Mouse (Mus musculus) myocyte (in vitro differentiated cells): ENCODE measurements around the gene Igsf3.

ENCODE experiments used
- CEBPB ChIP-seq: IDR thresholded peaks from 2 replicates; pipeline ENCODE4 v1.6.1; 2011; ENCODE audit warnings: mild to moderate bottlenecking, moderate library complexity; ENCODE audit not compliant: poor library complexity, insufficient read depth, severe bottlenecking
- E2F4 ChIP-seq: IDR thresholded peaks from one replicate; pipeline ENCODE4 v1.6.1; 2011; ENCODE audit warnings: mild to moderate bottlenecking, control low read depth, moderate library complexity; ENCODE audit not compliant: insufficient read depth
- MAX ChIP-seq: IDR thresholded peaks from one replicate; pipeline ENCODE4 v1.6.1; 2011; ENCODE audit warnings: low read depth, mild to moderate bottlenecking, control low read depth
- MYOD1 ChIP-seq, 3 experiments: IDR thresholded peaks; one replicate each; pipeline ENCODE4 v1.6.1; 2011; ENCODE audit warnings: control low read depth in 2 of 3, low read depth in 2 of 3, mild to moderate bottlenecking in 2 of 3, moderate library complexity in 1 of 3; ENCODE audit not compliant: insufficient read length in 2 of 3, control insufficient read depth in 1 of 3
- MYOG ChIP-seq, 3 experiments: IDR thresholded peaks; one replicate each; pipeline ENCODE4 v1.6.1; 2011; ENCODE audit warnings: control low read depth in 2 of 3, low read depth in 2 of 3, mild to moderate bottlenecking in 2 of 3; ENCODE audit not compliant: insufficient read length in 2 of 3, control insufficient read depth in 1 of 3, insufficient read depth in 1 of 3
- POLR2A ChIP-seq: IDR thresholded peaks from one replicate; pipeline ENCODE4 v1.6.1; 2011; ENCODE audit warnings: low read depth, mild to moderate bottlenecking, control low read depth, moderate library complexity; ENCODE audit not compliant: insufficient read length
- POLR2AphosphoS2 ChIP-seq: IDR thresholded peaks from one replicate; pipeline ENCODE4 v1.6.1; 2011; ENCODE audit warnings: low read depth, control low read depth; ENCODE audit not compliant: insufficient read length
- TCF12 ChIP-seq: IDR thresholded peaks from one replicate; pipeline ENCODE4 v1.6.1; 2011; ENCODE audit warnings: mild to moderate bottlenecking, control low read depth; ENCODE audit not compliant: poor library complexity, insufficient read depth, severe bottlenecking
- TCF3 ChIP-seq: IDR thresholded peaks from one replicate; pipeline ENCODE4 v1.6.1; 2011; ENCODE audit warnings: low read depth, control low read depth; ENCODE audit not compliant: insufficient read length
- USF1 ChIP-seq: IDR thresholded peaks from one replicate; pipeline ENCODE4 v1.6.1; 2011; ENCODE audit warnings: low read depth, mild to moderate bottlenecking, control low read depth, moderate library complexity

GRCm38 (mm10) chr3:101379789-101380188, 2.9 kb downstream of the Igsf3 start:
- no peak for TF ChIP-seq USF1
- no peak for TF ChIP-seq CEBPB
- no peak for TF ChIP-seq POLR2A
- no peak for TF ChIP-seq TCF12
- TF ChIP-seq MAX = no peak
- no peak for TF ChIP-seq MYOG (IDR thresholded peaks at IDR 0.05; ENCODE audit: control insufficient read depth in 1 of 3, insufficient read depth in 1 of 3, insufficient read length in 2 of 3, low read depth in 2 of 3)
- no peak for TF ChIP-seq TCF3
- no peak for TF ChIP-seq POLR2AphosphoS2
- no peak for TF ChIP-seq E2F4
- no peak for TF ChIP-seq MYOD1 (IDR thresholded peaks at IDR 0.05; ENCODE audit: control insufficient read depth in 1 of 3, insufficient read length in 2 of 3, low read depth in 2 of 3)
